Mouse (Mus musculus) forebrain, embryonic 12.5 days (tissue): ENCODE measurements around the gene Smurf1. TPM values are rescaled to one million over a fixed set of nuclear protein-coding genes. Genes with fewer than 3 reads are reported as not detected.

Experiments used
- ATAC-seq: fragments of 200-750 bp; cut with Nextera tagmentation; 2 replicates; pipeline ENCODE4 v1.8.0; 2017; ENCODE audit warnings: moderate TSS enrichment; ENCODE audit not compliant: low FRiP score
- H3K27ac ChIP-seq: fragments of 300-500 bp; sonication (generic); 2 replicates; pipeline ENCODE4 v1.5.1; 2016; ENCODE audit warnings: mild to moderate bottlenecking
- H3K27me3 ChIP-seq: fragments of 300-500 bp; sonication (generic); 2 replicates; pipeline ENCODE4 v1.6.1; 2016; ENCODE audit warnings: mild to moderate bottlenecking
- H3K36me3 ChIP-seq: fragments of 300-500 bp; sonication (generic); replicated peaks from 2 replicates; pipeline ENCODE4 v1.6.1; 2016; ENCODE audit warnings: mild to moderate bottlenecking
- H3K4me1 ChIP-seq: fragments of 300-500 bp; sonication (generic); 2 replicates; pipeline ENCODE4 v1.6.1; 2016
- H3K4me2 ChIP-seq: fragments of 300-500 bp; sonication (generic); 2 replicates; pipeline ENCODE4 v1.6.1; 2016; ENCODE audit warnings: mild to moderate bottlenecking, moderate library complexity
- H3K4me3 ChIP-seq: fragments of 300-500 bp; sonication (generic); replicated peaks from 2 replicates; pipeline ENCODE4 v1.5.1; 2016; ENCODE audit warnings: mild to moderate bottlenecking
- H3K9ac ChIP-seq: fragments of 300-500 bp; sonication (generic); 2 replicates; pipeline ENCODE4 v1.6.1; 2016; ENCODE audit warnings: mild to moderate bottlenecking
- H3K9me3 ChIP-seq: fragments of 300-500 bp; sonication (generic); 2 replicates; pipeline ENCODE4 v1.6.1; 2016
- WGBS: fragments of 180-500 bp; shearing (Covaris S2); methylation state at CpG from one replicate; pipeline ENCODE4 v1.1.7; 2016; 5-methylcytosine and 5-hydroxymethylcytosine counted together
- microRNA-seq: library from miRNA; unstranded; fragments of <30 nt; microRNA quantifications from one replicate; pipeline ENCODE4, GENCODE M21; 2017
- polyA plus RNA-seq: library from polyadenylated mRNA; unstranded; fragments of >200 nt; fragmentation: Nextera tagmentation; extraction: Ambion mirVana; gene quantifications from 2 replicates; pipeline ENCODE4 v1.2.1, GENCODE M21; 2016

Gene Smurf1
- polyA plus RNA-seq, 1 experiment from 2014 or later, result 22.7 TPM

DNA sequence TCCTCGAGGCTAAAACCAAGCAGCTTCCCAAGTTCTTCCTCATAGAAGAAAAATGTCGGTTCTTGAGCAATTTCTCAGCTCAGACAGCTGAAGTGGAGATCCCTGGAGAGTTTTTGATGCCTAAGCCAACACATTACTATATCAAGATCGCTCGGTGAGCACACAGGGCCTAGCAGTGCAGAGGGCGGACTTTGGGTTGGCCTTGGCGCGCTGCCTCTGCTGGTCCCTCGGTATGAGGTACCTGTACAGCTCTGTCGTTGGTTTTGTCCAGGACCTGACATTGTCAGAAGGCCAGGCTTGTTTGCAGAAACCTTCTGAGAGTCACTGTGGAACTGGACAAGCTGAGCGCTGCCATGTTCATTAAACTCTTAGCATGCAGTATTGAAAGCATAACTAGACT, 115.7 kb downstream of the Smurf1 start:
- H3K4me2 ChIP-seq, result no peak overlapping the region
- peaks cover 100% of the 10 kb centered on the region for H3K36me3 ChIP-seq
- H3K9ac ChIP-seq, result no peak overlapping the region
- H3K9me3 ChIP-seq, result no peaks in the 10 kb centered on the region
- no peak overlapping the region for H3K4me3 ChIP-seq
- H3K4me1 ChIP-seq, result no peaks in the 10 kb centered on the region
- H3K27me3 ChIP-seq, result no peaks in the 10 kb centered on the region
- H3K27ac ChIP-seq, result no peak overlapping the region
- 92% methylated on average over 10 of the region's 10 CpGs for WGBS
- ATAC-seq, result no peak

DNA sequence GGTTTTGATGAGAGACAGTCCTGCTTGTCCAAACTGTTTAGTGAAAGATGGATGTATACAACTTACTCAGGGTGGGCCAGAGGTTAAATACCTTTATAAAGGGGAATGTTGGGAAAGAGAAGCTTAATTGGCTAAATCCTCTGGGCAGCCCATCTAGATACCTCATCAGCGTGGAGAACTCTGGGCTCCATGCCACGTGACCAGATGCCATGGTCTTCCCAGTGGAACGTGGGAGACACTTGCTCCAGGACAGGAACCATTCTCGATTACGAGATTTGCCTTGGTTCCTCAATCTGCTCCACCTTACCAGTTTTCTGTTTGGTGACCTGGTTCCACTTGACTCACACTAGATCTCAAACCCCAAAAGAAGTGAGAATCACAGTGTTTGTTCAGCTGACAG, 116.9 kb downstream of the Smurf1 start:
- WGBS, result 87% methylated on average over 5 of the region's 5 CpGs
- H3K4me3 ChIP-seq, result no peak overlapping the region
- ATAC-seq, result no peak
- H3K4me2 ChIP-seq, result no peak overlapping the region
- H3K27me3 ChIP-seq, result no peaks in the 10 kb centered on the region
- H3K9me3 ChIP-seq, result no peaks in the 10 kb centered on the region
- H3K4me1 ChIP-seq, result no peaks in the 10 kb centered on the region
- H3K36me3 ChIP-seq, result peaks cover 100% of the 10 kb centered on the region
- no peak overlapping the region for H3K27ac ChIP-seq
- H3K9ac ChIP-seq, result no peak overlapping the region

- Histone ChIP-seq H3K9me3 (no peaks in the 10 kb centered on the region), H3K4me3 (no peak overlapping the region), H3K4me1 (no peaks in the 10 kb centered on the region), H3K9ac (no peak overlapping the region), H3K27me3 (no peaks in the 10 kb centered on the region), H3K36me3 (peaks cover 100% of the 10 kb centered on the region), H3K4me2 (no peak overlapping the region), H3K27ac (no peak overlapping the region)
- 97% methylated on average over 20 of the region's 20 CpGs for WGBS
- no peak for ATAC-seq
These were observed 120.3 kb downstream of the Smurf1 start for GRCm38 (mm10) chr5:144845352-144845751.

DNA sequence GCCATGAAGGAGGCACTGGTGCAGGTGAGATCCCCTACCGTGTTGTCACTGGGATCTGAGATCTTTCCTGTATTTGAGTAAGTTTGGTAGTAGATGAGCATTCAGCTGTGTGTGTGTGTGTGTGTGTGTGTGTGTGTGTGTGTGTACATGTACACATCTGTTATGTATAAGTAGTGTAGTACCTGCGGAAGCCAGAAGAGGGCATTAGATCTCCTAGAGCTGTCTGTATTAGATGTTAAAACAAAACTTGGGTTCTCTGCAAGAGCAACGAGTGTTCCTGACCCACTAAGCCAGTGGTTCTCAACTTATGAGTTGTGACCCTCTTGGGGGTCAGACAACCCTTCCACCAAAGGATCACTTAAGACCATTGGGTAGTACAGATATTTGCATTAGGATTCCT, 129.5 kb downstream of the Smurf1 start:
- no peak overlapping the region for H3K4me3 ChIP-seq
- no peak overlapping the region for H3K9ac ChIP-seq
- no peaks in the 10 kb centered on the region for H3K4me1 ChIP-seq
- H3K27me3 ChIP-seq, result no peaks in the 10 kb centered on the region
- H3K4me2 ChIP-seq, result no peak overlapping the region
- WGBS, result 90% methylated on average over 3 of the region's 3 CpGs
- H3K9me3 ChIP-seq, result no peaks in the 10 kb centered on the region
- no peak overlapping the region for H3K27ac ChIP-seq
- ATAC-seq, result no peak
- peaks cover 100% of the 10 kb centered on the region for H3K36me3 ChIP-seq

GRCm38 (mm10) chr5:144831840-144832469, 133.7 kb downstream of the Smurf1 start:
- Histone ChIP-seq H3K4me3 (no peak overlapping the region), H3K9ac (no peak overlapping the region), H3K4me2 (no peak overlapping the region), H3K27me3 (no peaks in the 10 kb centered on the region), H3K27ac (no peak overlapping the region), H3K4me1 (no peaks in the 10 kb centered on the region), H3K9me3 (no peaks in the 10 kb centered on the region), H3K36me3 (peaks cover 100% of the 10 kb centered on the region)
- ATAC-seq, result no peak
- 90% methylated on average over 9 of the region's 9 CpGs for WGBS

- no peaks in the 10 kb centered on the region for H3K4me1 ChIP-seq
These were observed 136.0 kb downstream of the Smurf1 start for GRCm38 (mm10) chr5:144829631-144830030.

GRCm38 (mm10) chr5:144828365-144829102, 137.1 kb downstream of the Smurf1 start:
- peaks cover 100% of the 10 kb centered on the region for H3K36me3 ChIP-seq

More at GRCm38 (mm10) chr5:144829631-144830030, 136.0 kb downstream of the Smurf1 start:
- no peak overlapping the region for H3K27ac ChIP-seq
- H3K4me2 ChIP-seq, result no peak overlapping the region
- no peak overlapping the region for H3K4me3 ChIP-seq
- H3K27me3 ChIP-seq, result no peaks in the 10 kb centered on the region
- ATAC-seq, result no peak
- no peaks in the 10 kb centered on the region for H3K9me3 ChIP-seq
- no peak overlapping the region for H3K9ac ChIP-seq
- 93% methylated on average over 4 of the region's 4 CpGs for WGBS
- peaks cover 100% of the 10 kb centered on the region for H3K36me3 ChIP-seq

More at GRCm38 (mm10) chr5:144828365-144829102, 137.1 kb downstream of the Smurf1 start:
- H3K9me3 ChIP-seq, result no peaks in the 10 kb centered on the region
- no peak overlapping the region for H3K4me2 ChIP-seq
- no peak overlapping the region for H3K27ac ChIP-seq
- no peaks in the 10 kb centered on the region for H3K4me1 ChIP-seq
- no peaks in the 10 kb centered on the region for H3K27me3 ChIP-seq
- no peak overlapping the region for H3K9ac ChIP-seq
- ATAC-seq, result no peak
- no peak overlapping the region for H3K4me3 ChIP-seq
- 96% methylated on average over 20 of the region's 20 CpGs for WGBS

Small RNAs within 50 kb of the gene (microRNA-seq; reads per million reads assigned to microRNA genes)
- gene Mir7039, result not detected

Other genes starting within 250 kb of the Smurf1 start
- gene Tmem130, start 204.0 kb downstream of the Smurf1 start, polyA plus RNA-seq, result 48.1 and 56.0 TPM in 2 replicates
- gene Trrap, start 198.1 kb downstream of the Smurf1 start, polyA plus RNA-seq, result 100 and 107 TPM in 2 replicates
- gene Gm4871, start 66.9 kb upstream of the Smurf1 start, polyA plus RNA-seq, result not detected in 2 replicates
- not detected in 2 replicates for gene 1700018F24Rik, start 77.1 kb upstream of the Smurf1 start, polyA plus RNA-seq
- 168 and 174 TPM in 2 replicates for gene Arpc1a, start 118.0 kb upstream of the Smurf1 start, polyA plus RNA-seq
- gene Kpna7, start 118.2 kb upstream of the Smurf1 start, polyA plus RNA-seq, result not detected in 2 replicates
- 52.2 and 65.6 TPM in 2 replicates for gene Arpc1b, start 148.4 kb upstream of the Smurf1 start, polyA plus RNA-seq
- 154 and 155 TPM in 2 replicates for gene Pdap1, start 174.4 kb upstream of the Smurf1 start, polyA plus RNA-seq
- gene Bud31, start 174.5 kb upstream of the Smurf1 start, polyA plus RNA-seq, result 225 and 235 TPM in 2 replicates
- 19.5 and 20.3 TPM in 2 replicates for gene Ptcd1, start 201.3 kb upstream of the Smurf1 start, polyA plus RNA-seq
- 65.7 and 69.5 TPM in 2 replicates for gene Cpsf4, start 201.4 kb upstream of the Smurf1 start, polyA plus RNA-seq
- 523 and 541 TPM in 2 replicates for gene Atp5j2, start 226.2 kb upstream of the Smurf1 start, polyA plus RNA-seq
- 8.0 and 9.0 TPM in 2 replicates for gene Zkscan14, start 236.0 kb upstream of the Smurf1 start, polyA plus RNA-seq
- gene Zkscan5, start 238.7 kb upstream of the Smurf1 start, polyA plus RNA-seq, result 19.6 and 21.4 TPM in 2 replicates